Mouse (Mus musculus) retina, postnatal 7 days (tissue): ENCODE measurements around the gene Nup98.

Experiments used
- DNase-seq: peaks from one replicate; pipeline ENCODE4 v3.0.0-alpha.2; 2012; ENCODE audit warnings: low read depth, low spot score

The Nup98 gene

DNA sequence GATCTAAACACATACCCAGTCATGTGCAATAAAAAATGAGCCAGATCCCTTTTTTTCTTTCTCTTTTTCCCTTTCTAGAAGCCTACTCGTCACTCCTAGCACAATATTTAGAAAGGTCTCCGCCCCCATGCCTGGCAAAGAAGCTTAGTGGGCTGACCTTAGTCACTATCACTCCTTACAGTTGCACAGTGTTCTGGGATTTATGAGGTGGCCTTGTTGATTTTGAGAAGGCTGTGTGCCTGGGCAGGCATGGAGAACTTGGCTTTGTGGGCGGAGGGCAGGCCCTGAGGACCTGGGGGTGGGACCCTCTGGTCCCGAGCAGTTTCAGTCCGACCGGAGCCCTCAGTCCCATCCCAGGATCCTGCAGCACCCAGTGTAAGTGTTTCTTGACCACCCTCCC, 19.8 kb upstream of the Nup98 start:
- no peak for DNase-seq

DNA sequence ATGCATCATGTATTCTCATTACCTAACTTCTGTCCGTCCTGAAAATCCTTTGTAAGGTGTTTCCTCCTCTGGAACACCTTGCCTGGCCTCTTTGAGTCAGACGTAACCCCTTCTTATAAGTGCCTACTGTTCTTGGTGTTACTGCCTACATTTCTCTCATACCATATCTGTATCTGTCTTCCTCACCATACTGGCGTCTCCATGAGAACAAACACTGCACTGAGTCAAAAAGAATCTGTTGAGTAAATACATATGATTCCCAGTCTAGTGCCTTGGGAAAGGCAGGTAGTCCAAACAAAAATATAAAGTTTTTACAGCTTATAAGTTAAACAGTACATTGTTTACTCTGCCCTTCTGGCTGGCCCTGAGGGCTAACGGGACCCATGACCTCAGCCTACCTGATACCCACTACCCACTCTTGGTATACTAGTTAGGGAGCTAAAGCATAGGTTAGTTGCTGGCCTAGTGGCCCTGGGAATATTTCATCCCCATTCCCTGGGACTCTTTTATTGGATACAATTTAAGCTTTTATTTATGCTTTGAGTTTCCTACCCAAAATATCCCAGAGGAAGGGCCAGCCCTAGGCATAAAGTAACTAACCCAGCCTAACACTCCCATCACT, 18.2 kb upstream of the Nup98 start:
- DNase-seq = no peak

- DNase-seq = no peak
Measured at GRCm38 (mm10) chr7:102226051-102226450, 16.1 kb upstream of the Nup98 start.

- no peak for DNase-seq
Measured at GRCm38 (mm10) chr7:102223883-102224738, 14.1 kb upstream of the Nup98 start.

DNA sequence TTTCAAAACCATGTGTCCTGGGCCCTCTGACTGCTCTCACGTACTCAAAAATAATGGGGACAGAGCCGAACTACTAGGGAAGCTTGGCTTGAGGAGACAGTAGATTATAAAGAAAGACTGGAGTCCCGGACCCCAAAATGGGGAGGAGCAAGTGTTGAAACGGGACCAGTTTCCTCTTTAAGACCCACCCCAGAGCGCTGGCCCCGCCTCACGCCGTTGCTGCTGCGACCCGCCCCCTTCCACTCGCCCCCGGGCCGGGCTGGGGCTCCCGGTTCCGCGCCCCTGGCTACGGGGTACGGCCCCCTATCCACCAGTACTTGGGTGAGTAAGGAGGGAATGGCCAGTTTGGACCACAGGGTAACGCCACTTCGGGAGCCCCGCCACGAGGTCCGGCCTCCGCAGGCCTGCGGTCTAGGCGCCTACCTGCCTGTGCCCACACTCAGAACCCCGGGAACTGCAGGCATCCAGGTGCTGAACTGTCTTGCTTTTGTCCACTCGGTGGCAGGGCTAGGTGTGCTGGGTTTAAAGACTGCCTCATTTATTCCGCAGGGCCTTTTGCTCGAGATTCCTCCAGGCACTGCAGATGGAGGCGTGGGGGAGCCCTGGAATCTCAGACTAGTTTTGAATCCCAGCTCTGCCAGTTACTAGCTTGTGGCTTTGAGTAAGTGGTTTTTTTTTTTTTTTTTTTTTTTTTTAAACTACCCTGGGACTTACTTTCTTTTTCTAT, 13.0 kb upstream of the Nup98 start:
- no peak for DNase-seq

DNA sequence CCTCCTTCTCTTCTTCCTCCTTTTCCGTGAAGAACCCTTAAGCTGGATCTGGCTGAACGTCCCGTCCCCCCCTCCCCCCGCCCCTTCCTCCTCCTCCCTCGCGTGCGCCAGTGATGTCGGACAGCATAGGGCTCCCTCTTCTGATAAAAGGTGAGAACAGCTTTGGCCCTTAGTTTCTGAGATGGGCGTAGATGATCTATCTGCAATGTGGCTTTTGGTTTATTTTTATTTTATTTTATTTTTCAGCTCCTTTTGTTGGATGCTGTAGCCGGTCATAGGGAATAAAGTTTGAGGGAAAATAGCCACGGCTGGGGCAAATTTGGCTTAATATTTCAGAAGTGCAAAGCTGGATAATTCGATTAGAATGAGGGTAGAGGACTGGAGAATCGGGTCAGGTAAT, 12.4 kb upstream of the Nup98 start:
- DNase-seq = peak; percentile 54

DNA sequence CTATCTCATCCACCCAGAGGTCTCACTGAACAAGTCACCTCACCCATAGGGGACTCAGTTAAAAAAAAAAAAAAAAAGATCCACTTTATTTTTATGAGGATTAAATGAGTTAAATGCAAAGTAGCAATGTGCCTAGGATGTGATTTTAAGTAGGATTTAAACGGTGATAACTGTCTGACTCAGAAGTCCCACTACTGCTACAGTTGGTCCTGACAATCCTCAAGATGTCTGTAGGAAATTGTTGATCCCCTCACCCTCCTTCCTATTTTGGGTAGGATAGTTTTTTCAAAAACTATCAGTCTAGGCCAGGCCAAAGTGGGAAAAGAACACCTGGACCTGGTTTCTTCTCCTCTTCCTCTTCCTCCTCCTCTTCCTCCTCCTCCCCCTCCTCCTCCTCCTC, 11.9 kb upstream of the Nup98 start:
- no peak for DNase-seq

GRCm38 (mm10) chr7:102211071-102211470, 1.1 kb upstream of the Nup98 start:
- no peak for DNase-seq

DNA sequence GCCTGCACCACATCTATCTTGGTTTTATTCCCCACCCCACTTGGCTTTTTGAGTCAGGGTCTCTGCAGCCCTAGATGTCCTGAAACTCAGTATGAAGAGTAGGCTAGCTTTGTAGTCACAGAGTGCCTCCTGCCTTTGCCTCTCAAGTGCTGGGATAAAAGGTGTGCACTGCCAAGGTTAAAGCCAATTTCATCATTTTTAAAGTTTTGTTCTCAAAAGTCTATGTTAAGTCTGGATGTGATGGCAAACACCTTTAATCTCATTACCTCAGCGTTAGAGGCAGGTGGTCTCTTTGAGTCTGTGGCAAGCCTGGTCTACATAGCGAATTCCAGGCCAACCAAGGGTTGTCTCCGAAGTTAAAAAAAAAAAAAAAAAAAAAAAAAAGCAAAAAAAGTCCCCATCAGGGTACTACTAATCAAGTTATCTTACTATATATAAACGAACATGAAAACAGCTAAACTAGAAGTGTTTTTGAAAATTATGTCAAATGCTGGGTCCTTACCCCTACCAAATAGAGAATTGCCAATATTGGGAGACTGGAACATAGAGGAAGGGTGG, 1.1 kb downstream of the Nup98 start:
- DNase-seq = no peak

GRCm38 (mm10) chr7:102205646-102206045, 4.3 kb downstream of the Nup98 start:
- no peak for DNase-seq

DNA sequence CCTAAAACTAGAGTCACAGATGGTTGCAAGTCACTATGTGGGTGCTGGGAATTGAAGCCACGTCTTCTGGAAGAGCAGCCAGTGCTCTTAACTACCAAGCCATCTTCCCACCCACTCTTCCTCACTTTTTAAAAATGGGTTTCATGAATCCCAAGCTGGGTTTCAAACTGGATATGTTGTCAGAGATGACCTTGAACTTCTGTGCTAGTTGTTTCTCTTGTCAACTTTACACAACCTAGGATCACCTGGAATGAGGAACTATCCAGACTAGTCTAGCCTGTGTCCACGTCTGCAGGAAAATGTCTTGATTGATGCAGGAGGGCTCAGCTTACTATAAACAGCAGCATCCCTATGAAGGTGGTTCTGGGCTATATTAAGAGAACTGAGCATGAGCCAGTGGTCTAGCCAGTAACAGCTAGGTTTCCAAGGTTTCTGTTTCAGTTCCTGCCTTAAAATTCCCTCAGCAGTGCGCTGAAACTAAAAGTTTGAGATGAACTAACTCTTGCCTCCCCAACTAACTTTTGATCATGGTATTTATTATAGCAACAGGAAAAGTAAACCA, 5.6 kb downstream of the Nup98 start:
- DNase-seq = no peak

- no peak for DNase-seq
Measured at GRCm38 (mm10) chr7:102200996-102201785, 8.8 kb downstream of the Nup98 start.

DNA sequence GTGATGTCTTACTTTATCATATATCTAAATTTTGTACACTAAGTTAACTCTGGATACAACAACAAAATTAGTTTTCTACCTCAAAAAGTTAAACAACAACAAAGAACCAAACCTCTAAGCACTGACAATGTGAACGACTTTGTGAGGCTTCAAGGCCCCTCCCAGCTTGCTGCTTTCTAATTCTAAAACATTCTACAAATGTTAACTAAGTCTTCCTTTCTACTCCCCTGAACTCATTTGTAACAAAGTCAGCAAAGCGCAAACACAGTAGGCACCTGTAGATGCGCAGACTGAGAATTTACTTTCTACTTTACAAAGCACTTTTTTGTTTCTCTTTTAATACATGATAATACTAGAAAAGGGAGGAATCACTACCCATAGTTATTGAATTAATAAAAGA, 9.4 kb downstream of the Nup98 start:
- DNase-seq = no peak

DNA sequence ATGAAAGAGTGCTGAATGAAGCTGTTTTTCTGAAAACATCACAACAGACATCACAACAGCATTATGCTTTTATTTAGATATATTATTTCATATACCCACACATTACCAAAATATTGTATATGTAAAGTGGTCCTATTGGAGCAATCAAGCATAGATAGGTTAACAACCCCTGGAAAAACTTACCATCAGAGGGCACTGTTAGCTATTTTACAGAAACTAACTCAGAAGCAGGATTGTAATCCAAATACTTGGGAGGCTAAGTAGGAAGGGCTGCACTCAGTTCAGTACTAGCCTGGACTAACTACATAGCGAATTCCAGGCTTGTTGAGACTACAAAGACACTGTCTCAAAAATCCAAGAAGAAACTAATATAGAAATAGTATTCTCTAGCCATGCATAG, 17.6 kb downstream of the Nup98 start:
- no peak for DNase-seq

DNA sequence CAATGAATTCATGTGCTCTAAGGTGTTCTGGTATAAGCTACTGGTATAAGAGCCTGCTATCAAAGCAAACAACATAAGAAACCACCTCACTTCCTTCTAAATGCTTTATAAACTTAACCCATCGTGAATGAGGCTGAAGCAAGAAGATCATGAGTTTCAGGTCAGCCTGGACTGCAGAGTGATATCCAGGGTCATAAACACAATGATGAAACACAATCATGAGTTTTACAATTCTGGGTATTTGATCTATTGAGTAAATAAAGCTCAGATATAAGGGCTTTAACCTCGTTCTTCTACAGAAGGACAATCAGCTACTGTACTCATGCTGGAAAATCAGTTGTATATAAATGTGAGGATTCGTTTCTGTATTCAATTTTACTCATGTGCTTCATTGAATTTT, 26.1 kb downstream of the Nup98 start:
- DNase-seq = no peak

DNA sequence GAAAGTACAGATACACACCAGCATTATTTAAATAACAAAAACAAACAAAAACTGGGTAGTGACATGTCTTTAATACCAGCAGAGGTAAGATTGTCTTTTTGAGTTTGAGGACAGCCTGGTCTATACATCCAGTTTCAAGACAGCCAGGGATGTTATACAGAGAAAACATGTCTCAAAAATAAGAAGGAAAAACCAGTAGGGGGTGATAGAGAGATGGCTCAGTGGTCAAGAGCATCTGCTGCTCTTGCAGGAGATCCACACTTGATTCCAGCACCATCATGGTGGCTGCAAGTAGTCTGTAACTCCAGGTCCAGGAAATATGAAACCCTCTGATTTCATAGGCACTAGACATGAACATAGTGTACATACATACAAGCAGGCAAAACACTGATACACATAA, 39.7 kb downstream of the Nup98 start:
- DNase-seq = no peak

- DNase-seq = no peak
Measured at GRCm38 (mm10) chr7:102153691-102154090, 56.3 kb downstream of the Nup98 start.

- DNase-seq = no peak
Measured at GRCm38 (mm10) chr7:102137898-102138297, 72.1 kb downstream of the Nup98 start.

GRCm38 (mm10) chr7:102137464-102137863, 72.5 kb downstream of the Nup98 start:
- DNase-seq = peak; percentile 4

DNA sequence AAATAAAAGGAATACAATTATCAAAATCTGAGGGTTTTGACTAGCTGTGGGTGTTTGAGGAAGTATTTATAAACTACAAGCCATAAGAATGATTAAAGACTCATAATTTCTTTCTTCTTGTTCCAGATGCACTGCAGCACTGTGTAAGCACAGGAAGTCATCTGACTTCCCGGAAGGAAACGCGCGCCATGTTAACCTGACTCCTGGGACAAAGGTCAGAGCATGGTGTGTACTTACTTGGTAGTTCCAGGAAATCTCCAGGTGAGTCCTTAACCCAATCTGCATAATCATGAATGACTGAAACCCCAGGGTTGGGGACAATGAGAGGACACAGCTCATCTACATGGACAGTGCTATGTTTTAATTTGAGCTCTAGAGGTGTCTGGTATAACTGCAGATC, 77.6 kb downstream of the Nup98 start:
- DNase-seq = no peak

DNA sequence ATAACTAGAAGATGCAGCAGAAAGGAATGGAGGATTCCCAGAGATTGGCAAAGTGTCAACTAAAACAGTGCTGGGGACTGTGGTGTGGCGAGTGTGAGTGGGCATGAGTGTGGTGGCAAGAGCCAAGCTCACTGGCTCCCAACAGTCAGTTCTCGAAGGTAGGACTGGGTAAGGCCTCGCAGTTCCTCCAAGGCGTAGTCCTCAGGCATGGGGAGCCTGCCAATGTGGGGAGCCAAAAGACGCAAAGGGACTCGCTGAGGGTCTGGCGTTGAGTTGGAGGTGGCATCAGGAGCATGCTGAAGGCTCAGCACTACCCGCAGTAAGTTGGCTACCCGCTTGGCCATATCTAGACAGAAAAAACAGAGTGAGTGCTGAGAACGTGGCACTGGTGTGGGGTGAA, 89.7 kb downstream of the Nup98 start:
- DNase-seq = no peak
